Mouse (Mus musculus) limb, embryonic 10.5 days (tissue): ENCODE results near the gene Prpf39. TPM values are rescaled to one million over a fixed set of nuclear protein-coding genes. Genes with fewer than 3 reads are reported as not detected.

ENCODE experiments used
- DNase-seq: peaks from one replicate; pipeline ENCODE4 v3.0.0-alpha.2; 2017; ENCODE audit warnings: low spot score
- H3K27ac ChIP-seq: fragments of 300-500 bp; sonication (generic); 2 replicates; pipeline ENCODE4 v1.5.1; 2016; ENCODE audit warnings: mild to moderate bottlenecking
- H3K27me3 ChIP-seq: fragments of 300-500 bp; sonication (generic); 2 replicates; pipeline ENCODE4 v1.6.1; 2016; ENCODE audit warnings: low read depth, mild to moderate bottlenecking; ENCODE audit not compliant: poor library complexity, severe bottlenecking
- H3K36me3 ChIP-seq: fragments of 300-500 bp; sonication (generic); 2 replicates; pipeline ENCODE4 v1.6.1; 2016; ENCODE audit warnings: mild to moderate bottlenecking, moderate library complexity
- H3K4me1 ChIP-seq: fragments of 300-500 bp; sonication (generic); 2 replicates; pipeline ENCODE4 v1.6.1; 2016
- H3K4me3 ChIP-seq: fragments of 300-500 bp; sonication (generic); 2 replicates; pipeline ENCODE4 v1.5.1; 2016; ENCODE audit warnings: mild to moderate bottlenecking, moderate library complexity
- H3K9me3 ChIP-seq: fragments of 300-500 bp; sonication (generic); replicated peaks from 2 replicates; pipeline ENCODE4 v1.6.1; 2016; ENCODE audit warnings: mild to moderate bottlenecking
- WGBS: fragments of 180-500 bp; shearing (Covaris S2); methylation state at CpG from one replicate; pipeline ENCODE4 v1.1.7; 2016; 5-methylcytosine and 5-hydroxymethylcytosine counted together
- polyA plus RNA-seq: library from polyadenylated mRNA; unstranded; fragments of >200 nt; fragmentation: Nextera tagmentation; extraction: Ambion mirVana; gene quantifications from 2 replicates; pipeline ENCODE4 v1.2.1, GENCODE M21; 2016

The Prpf39 gene
- polyA plus RNA-seq, 1 experiment from 2014 or later, result 69.3 TPM

- Histone ChIP-seq H3K4me3 (peak within 1 kb of the TSS; percentile 93), H3K4me1 (peaks cover 25% of the 10 kb centered on the region), H3K27ac (peak within 1 kb of the TSS; percentile 96), H3K27me3 (no peaks in the 10 kb centered on the region), H3K9me3 (no peaks in the 10 kb centered on the region), H3K36me3 (peaks cover 28% of the 10 kb centered on the region)
- DNase-seq, result peak; percentile 95
- 0% methylated on average over 49 of the region's 49 CpGs for WGBS
These were observed 37.6 kb downstream of the Prpf39 start, which contains the start of gene Fkbp3 for GRCm38 (mm10) chr12:65073611-65074178. Gene Fkbp3 (minus strand): TSS chr12:65074007.

GRCm38 (mm10) chr12:65074651-65075050 is 38.5 kb downstream of the Prpf39 start:
- peak overlapping the region; percentile 96 for H3K27ac ChIP-seq
- no peak for DNase-seq
- peak overlapping the region; percentile 93 for H3K4me3 ChIP-seq

GRCm38 (mm10) chr12:65075085-65075732 is 39.1 kb downstream of the Prpf39 start, which contains the start of gene Fancm:
Gene Fancm (plus strand): TSS chr12:65075603.
- peak within 1 kb of the TSS; percentile 96 for H3K27ac ChIP-seq
- H3K9me3 ChIP-seq, result no peaks in the 10 kb centered on the region
- peaks cover 30% of the 10 kb centered on the region for H3K36me3 ChIP-seq
- 3% methylated on average over 39 of the region's 39 CpGs for WGBS
- DNase-seq, result peak; percentile 88
- H3K4me1 ChIP-seq, result peaks cover 25% of the 10 kb centered on the region
- H3K4me3 ChIP-seq, result peak within 1 kb of the TSS; percentile 93
- no peaks in the 10 kb centered on the region for H3K27me3 ChIP-seq

More at GRCm38 (mm10) chr12:65074651-65075050, 38.5 kb downstream of the Prpf39 start:
- Histone ChIP-seq H3K27me3 (no peaks in the 10 kb centered on the region), H3K4me1 (peaks cover 25% of the 10 kb centered on the region), H3K36me3 (peaks cover 28% of the 10 kb centered on the region), H3K9me3 (no peaks in the 10 kb centered on the region)
- WGBS, result 46% methylated on average over 7 of the region's 7 CpGs

- Histone ChIP-seq H3K27ac (peak overlapping the region; percentile 96), H3K4me3 (peak overlapping the region; percentile 93), H3K27me3 (no peaks in the 10 kb centered on the region), H3K4me1 (peaks cover 25% of the 10 kb centered on the region), H3K9me3 (no peaks in the 10 kb centered on the region), H3K36me3 (peaks cover 36% of the 10 kb centered on the region)
- DNase-seq, result no peak
- WGBS, result under 1% methylated on average over 41 of the region's 41 CpGs
These were observed 39.7 kb downstream of the Prpf39 start for GRCm38 (mm10) chr12:65075733-65076310.

- H3K36me3 ChIP-seq, result peaks cover 40% of the 10 kb centered on the region
- DNase-seq, result no peak
- peak overlapping the region; percentile 93 for H3K4me3 ChIP-seq
- WGBS, result 77% methylated on average over 9 of the region's 9 CpGs
- no peaks in the 10 kb centered on the region for H3K27me3 ChIP-seq
- no peaks in the 10 kb centered on the region for H3K9me3 ChIP-seq
- no peak overlapping the region for H3K27ac ChIP-seq
- peaks cover 25% of the 10 kb centered on the region for H3K4me1 ChIP-seq
These were observed 40.8 kb downstream of the Prpf39 start for GRCm38 (mm10) chr12:65076906-65077305.

- no peak for DNase-seq
- Histone ChIP-seq H3K36me3 (peaks cover 95% of the 10 kb centered on the region), H3K4me1 (no peaks in the 10 kb centered on the region), H3K9me3 (no peaks in the 10 kb centered on the region), H3K27me3 (no peaks in the 10 kb centered on the region), H3K27ac (no peak overlapping the region), H3K4me3 (no peak overlapping the region)
- WGBS, result 88% methylated on average over 1 of the region's 1 CpGs
These were observed 72.6 kb downstream of the Prpf39 start for GRCm38 (mm10) chr12:65108746-65109145.

- H3K9me3 ChIP-seq, result no peaks in the 10 kb centered on the region
- peaks cover 95% of the 10 kb centered on the region for H3K36me3 ChIP-seq
- 94% methylated on average over 3 of the region's 3 CpGs for WGBS
- no peak for DNase-seq
- H3K27me3 ChIP-seq, result no peaks in the 10 kb centered on the region
- no peak overlapping the region for H3K27ac ChIP-seq
- H3K4me3 ChIP-seq, result no peak overlapping the region
- no peaks in the 10 kb centered on the region for H3K4me1 ChIP-seq
These were observed 75.4 kb downstream of the Prpf39 start for GRCm38 (mm10) chr12:65111503-65111902.

GRCm38 (mm10) chr12:65112811-65113210 is 76.7 kb downstream of the Prpf39 start:
- Histone ChIP-seq H3K4me3 (no peak overlapping the region), H3K27ac (no peak overlapping the region), H3K36me3 (peaks cover 96% of the 10 kb centered on the region), H3K4me1 (no peaks in the 10 kb centered on the region), H3K27me3 (no peaks in the 10 kb centered on the region), H3K9me3 (no peaks in the 10 kb centered on the region)
- no peak for DNase-seq
- 93% methylated on average over 1 of the region's 1 CpGs for WGBS

Other genes starting within 250 kb of the Prpf39 start
- gene Gm527, start 118.4 kb upstream of the Prpf39 start, polyA plus RNA-seq, result 1.6 and 2.1 TPM in 2 replicates
- 6.5 and 7.7 TPM in 2 replicates for gene Klhl28, start 70.8 kb upstream of the Prpf39 start, polyA plus RNA-seq
- 27.0 and 28.7 TPM in 2 replicates for gene Togaram1, start 70.5 kb upstream of the Prpf39 start, polyA plus RNA-seq
- gene Fkbp3, start 37.7 kb downstream of the Prpf39 start, polyA plus RNA-seq, result 645 and 699 TPM in 2 replicates
- gene Fancm, start 39.3 kb downstream of the Prpf39 start, polyA plus RNA-seq, result 16.9 and 17.8 TPM in 2 replicates
- 75.1 and 87.9 TPM in 2 replicates for gene Mis18bp1, start 136.3 kb downstream of the Prpf39 start, polyA plus RNA-seq
- not detected in 2 replicates for gene Wdr20rt, start 189.2 kb downstream of the Prpf39 start, polyA plus RNA-seq